Mouse (Mus musculus): Measurements from ENCODE around the gene Osbpl8. TPM values are rescaled to one million over a fixed set of nuclear protein-coding genes. Genes with fewer than 3 reads are reported as not detected.

The Osbpl8 gene
- polyA plus RNA-seq, 1 experiment: 16.4 TPM

DNA sequence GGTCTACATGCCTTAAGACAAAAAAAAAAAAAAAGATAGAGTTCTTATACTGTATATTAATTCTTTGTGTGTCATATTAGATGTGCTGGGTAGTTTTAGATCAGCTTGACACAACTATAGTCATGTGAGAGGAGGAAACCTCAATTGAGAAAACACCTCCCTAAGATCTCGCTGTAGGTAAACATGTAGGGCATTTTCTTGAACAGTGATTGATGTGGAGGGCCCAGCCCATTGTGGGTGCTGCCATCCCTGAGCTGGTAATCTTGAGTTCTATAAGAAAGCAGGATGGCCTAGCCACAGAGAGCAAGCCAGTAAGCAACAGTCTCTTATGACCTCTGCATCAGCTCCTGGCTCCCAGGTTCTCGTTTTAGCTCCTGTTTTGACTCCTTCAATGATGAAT lies 50.1 kb downstream of the Osbpl8 start:
- Histone ChIP-seq H3K27ac (ENCODE audit: insufficient read depth, low read length) (no peak overlapping the region), H3K27me3 (ENCODE audit: control insufficient read depth, insufficient read depth, low read length, poor library complexity, severe bottlenecking) (no peaks in the 10 kb centered on the region; the same call in 1 of the 2 replicates), H3K9ac (ENCODE audit: low read depth, poor library complexity, severe bottlenecking) (no peak overlapping the region), H3K9me3 (replicated peaks; ENCODE audit: control insufficient read depth, insufficient read depth, low read length, poor library complexity, severe bottlenecking) (no peaks in the 10 kb centered on the region), H3K4me3 (ENCODE audit: low read depth, low read length) (no peak overlapping the region), H3K36me3 (ENCODE audit: control insufficient read depth, insufficient read depth, low read length, poor library complexity, severe bottlenecking) (no peaks in the 10 kb centered on the region), H3K4me1 (ENCODE audit: control insufficient read depth, insufficient read depth, low read length) (no peaks in the 10 kb centered on the region)
- no peak for TF ChIP-seq EP300 (IDR thresholded peaks at IDR 0.05; ENCODE audit: insufficient read depth, low read depth, low read length)
- TF ChIP-seq CTCF (IDR thresholded peaks at IDR 0.05; ENCODE audit: low read depth, low read length): no peak
- TF ChIP-seq POLR2A (IDR thresholded peaks at IDR 0.05; ENCODE audit: insufficient read depth, low read length): no peak

- H3K4me3 ChIP-seq (ENCODE audit: low read depth, low read length): no peak overlapping the region
- no peak overlapping the region for H3K9ac ChIP-seq (ENCODE audit: low read depth, poor library complexity, severe bottlenecking)
- H3K27ac ChIP-seq (ENCODE audit: insufficient read depth, low read length): no peak overlapping the region
- H3K9me3 ChIP-seq (replicated peaks; ENCODE audit: control insufficient read depth, insufficient read depth, low read length, poor library complexity, severe bottlenecking): no peaks in the 10 kb centered on the region
- H3K36me3 ChIP-seq (ENCODE audit: control insufficient read depth, insufficient read depth, low read length, poor library complexity, severe bottlenecking): no peaks in the 10 kb centered on the region
- H3K27me3 ChIP-seq (ENCODE audit: control insufficient read depth, insufficient read depth, low read length, poor library complexity, severe bottlenecking): no peaks in the 10 kb centered on the region; the same call in 1 of the 2 replicates
- H3K4me1 ChIP-seq (ENCODE audit: control insufficient read depth, insufficient read depth, low read length): no peaks in the 10 kb centered on the region
- TF ChIP-seq CTCF (IDR thresholded peaks at IDR 0.05; ENCODE audit: low read depth, low read length) (no peak), EP300 (IDR thresholded peaks at IDR 0.05; ENCODE audit: insufficient read depth, low read depth, low read length) (no peak), POLR2A (IDR thresholded peaks at IDR 0.05; ENCODE audit: insufficient read depth, low read length) (no peak)
Observed at GRCm38 (mm10) chr10:111215572-111215971, 51.0 kb downstream of the Osbpl8 start.

DNA sequence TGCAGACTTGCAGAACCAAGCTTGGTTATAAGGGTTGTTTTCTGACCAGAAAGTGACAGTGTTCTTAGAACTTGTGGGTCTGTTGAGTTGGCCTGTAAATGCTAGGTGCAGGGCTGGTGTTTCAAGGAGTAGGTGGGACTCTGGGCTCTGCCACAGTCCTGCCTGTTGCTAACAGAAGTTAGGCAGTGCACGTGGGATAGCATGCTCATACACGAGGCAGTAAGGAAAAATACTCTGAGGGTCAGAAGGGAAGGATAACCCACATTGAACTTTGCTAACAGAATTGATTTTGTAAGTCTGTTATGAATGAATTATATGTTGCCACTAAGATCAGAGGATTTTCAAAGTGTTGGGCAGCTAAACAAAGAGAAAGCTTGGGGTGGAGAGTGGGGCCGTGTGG lies 51.6 kb downstream of the Osbpl8 start:
- H3K9ac ChIP-seq (ENCODE audit: low read depth, poor library complexity, severe bottlenecking): no peak overlapping the region
- H3K4me3 ChIP-seq (ENCODE audit: low read depth, low read length): no peak overlapping the region
- no peak overlapping the region for H3K27ac ChIP-seq (ENCODE audit: insufficient read depth, low read length)
- no peaks in the 10 kb centered on the region for H3K9me3 ChIP-seq (replicated peaks; ENCODE audit: control insufficient read depth, insufficient read depth, low read length, poor library complexity, severe bottlenecking)
- no peaks in the 10 kb centered on the region; the same call in 1 of the 2 replicates for H3K27me3 ChIP-seq (ENCODE audit: control insufficient read depth, insufficient read depth, low read length, poor library complexity, severe bottlenecking)
- H3K4me1 ChIP-seq (ENCODE audit: control insufficient read depth, insufficient read depth, low read length): no peaks in the 10 kb centered on the region
- TF ChIP-seq POLR2A (IDR thresholded peaks at IDR 0.05; ENCODE audit: insufficient read depth, low read length) (no peak), CTCF (IDR thresholded peaks at IDR 0.05; ENCODE audit: low read depth, low read length) (no peak), EP300 (IDR thresholded peaks at IDR 0.05; ENCODE audit: insufficient read depth, low read depth, low read length) (no peak)
- H3K36me3 ChIP-seq (ENCODE audit: control insufficient read depth, insufficient read depth, low read length, poor library complexity, severe bottlenecking): no peaks in the 10 kb centered on the region

DNA sequence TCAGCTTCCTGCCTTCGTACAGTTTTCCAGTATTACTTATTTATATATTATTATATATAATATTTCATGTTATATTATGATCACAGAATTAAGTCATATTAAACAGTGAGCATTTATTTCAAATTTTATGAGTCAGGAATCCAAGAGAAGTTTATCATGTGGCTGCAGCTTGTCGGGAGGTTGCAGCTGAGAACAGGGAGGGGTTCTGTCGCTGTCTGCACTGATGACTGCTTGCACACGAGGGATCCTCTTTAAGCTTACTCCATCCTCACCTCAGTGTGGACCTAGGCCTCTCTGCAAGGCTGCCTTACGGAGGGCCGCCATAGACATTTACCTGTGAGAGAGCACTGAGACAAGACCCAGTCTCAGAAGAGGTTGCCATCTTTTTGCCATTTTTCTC lies 58.0 kb downstream of the Osbpl8 start:
- no peak for TF ChIP-seq POLR2A (IDR thresholded peaks at IDR 0.05; ENCODE audit: insufficient read depth, low read length)
- no peak for TF ChIP-seq EP300 (IDR thresholded peaks at IDR 0.05; ENCODE audit: insufficient read depth, low read depth, low read length)
- TF ChIP-seq CTCF (IDR thresholded peaks at IDR 0.05; ENCODE audit: low read depth, low read length): no peak
- no peak overlapping the region for H3K4me3 ChIP-seq (ENCODE audit: low read depth, low read length)
- H3K36me3 ChIP-seq (ENCODE audit: control insufficient read depth, insufficient read depth, low read length, poor library complexity, severe bottlenecking): no peaks in the 10 kb centered on the region
- no peak overlapping the region for H3K27ac ChIP-seq (ENCODE audit: insufficient read depth, low read length)
- no peaks in the 10 kb centered on the region for H3K4me1 ChIP-seq (ENCODE audit: control insufficient read depth, insufficient read depth, low read length)
- H3K27me3 ChIP-seq (ENCODE audit: control insufficient read depth, insufficient read depth, low read length, poor library complexity, severe bottlenecking): no peaks in the 10 kb centered on the region
- H3K9me3 ChIP-seq (replicated peaks; ENCODE audit: control insufficient read depth, insufficient read depth, low read length, poor library complexity, severe bottlenecking): no peaks in the 10 kb centered on the region
- H3K9ac ChIP-seq (ENCODE audit: low read depth, poor library complexity, severe bottlenecking): no peak overlapping the region

DNA sequence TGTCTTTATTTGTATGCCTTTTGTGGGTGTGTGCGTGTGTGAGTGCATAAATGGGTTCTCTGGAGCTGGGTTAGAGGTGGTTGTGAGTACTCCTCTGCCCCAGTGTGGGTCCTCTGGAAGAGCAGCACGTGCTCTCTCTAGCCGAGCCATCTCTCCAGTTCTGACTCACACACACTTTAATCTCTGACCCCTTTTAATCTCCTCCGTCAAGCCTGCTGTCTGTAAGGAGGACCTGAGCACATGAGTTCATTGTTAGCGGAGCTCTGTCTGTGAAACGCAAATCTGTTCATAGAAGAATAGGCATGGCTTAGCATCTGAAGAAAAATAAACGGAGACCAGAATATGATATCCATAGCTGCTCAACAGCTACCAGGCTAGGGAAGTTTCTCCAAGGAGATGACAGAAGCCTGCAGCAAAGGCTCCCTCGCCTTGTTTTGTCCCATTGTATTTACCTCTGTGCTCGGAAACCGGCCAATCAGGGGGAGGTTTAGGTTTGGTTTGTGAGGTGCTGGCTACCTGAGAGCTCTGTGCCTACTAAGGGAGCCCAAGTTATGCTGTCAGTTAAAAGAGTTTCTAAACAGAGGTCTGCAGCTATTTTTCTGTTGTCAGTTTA lies 58.8 kb downstream of the Osbpl8 start:
- Histone ChIP-seq H3K27me3 (ENCODE audit: control insufficient read depth, insufficient read depth, low read length, poor library complexity, severe bottlenecking) (no peaks in the 10 kb centered on the region), H3K36me3 (ENCODE audit: control insufficient read depth, insufficient read depth, low read length, poor library complexity, severe bottlenecking) (no peaks in the 10 kb centered on the region), H3K9ac (ENCODE audit: low read depth, poor library complexity, severe bottlenecking) (no peak overlapping the region), H3K4me3 (ENCODE audit: low read depth, low read length) (no peak overlapping the region), H3K27ac (ENCODE audit: insufficient read depth, low read length) (no peak overlapping the region), H3K4me1 (ENCODE audit: control insufficient read depth, insufficient read depth, low read length) (no peaks in the 10 kb centered on the region), H3K9me3 (replicated peaks; ENCODE audit: control insufficient read depth, insufficient read depth, low read length, poor library complexity, severe bottlenecking) (no peaks in the 10 kb centered on the region)
- TF ChIP-seq CTCF (IDR thresholded peaks at IDR 0.05; ENCODE audit: low read depth, low read length): no peak
- no peak for TF ChIP-seq POLR2A (IDR thresholded peaks at IDR 0.05; ENCODE audit: insufficient read depth, low read length)
- TF ChIP-seq EP300 (IDR thresholded peaks at IDR 0.05; ENCODE audit: insufficient read depth, low read depth, low read length): no peak

DNA sequence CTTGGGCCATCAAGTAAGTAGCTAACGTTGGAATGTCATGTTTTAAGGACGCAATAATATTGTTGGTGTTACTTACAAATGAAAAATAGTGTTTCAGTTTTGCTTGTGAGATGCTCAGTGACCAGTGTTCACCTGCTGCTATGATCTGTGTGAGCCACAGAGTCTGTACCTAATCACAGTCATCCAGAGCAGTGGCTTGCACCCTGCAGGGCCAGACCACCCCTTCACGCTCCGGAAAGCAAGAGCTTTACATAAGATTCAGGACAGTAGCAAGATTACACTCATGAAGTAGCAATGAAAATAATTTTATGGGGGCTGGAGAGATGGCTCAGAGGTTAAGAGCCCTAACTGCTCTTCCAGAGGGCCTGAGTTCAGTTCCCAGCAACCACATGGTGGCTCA lies 60.1 kb downstream of the Osbpl8 start:
- no peaks in the 10 kb centered on the region for H3K9me3 ChIP-seq (replicated peaks; ENCODE audit: control insufficient read depth, insufficient read depth, low read length, poor library complexity, severe bottlenecking)
- no peak for TF ChIP-seq CTCF (IDR thresholded peaks at IDR 0.05; ENCODE audit: low read depth, low read length)
- TF ChIP-seq EP300 (IDR thresholded peaks at IDR 0.05; ENCODE audit: insufficient read depth, low read depth, low read length): no peak
- no peak for TF ChIP-seq POLR2A (IDR thresholded peaks at IDR 0.05; ENCODE audit: insufficient read depth, low read length)
- no peaks in the 10 kb centered on the region for H3K36me3 ChIP-seq (ENCODE audit: control insufficient read depth, insufficient read depth, low read length, poor library complexity, severe bottlenecking)

More for the DNA sequence above, 60.1 kb downstream of the Osbpl8 start:
- Histone ChIP-seq H3K4me3 (ENCODE audit: low read depth, low read length) (no peak overlapping the region), H3K27me3 (ENCODE audit: control insufficient read depth, insufficient read depth, low read length, poor library complexity, severe bottlenecking) (no peaks in the 10 kb centered on the region), H3K9ac (ENCODE audit: low read depth, poor library complexity, severe bottlenecking) (no peak overlapping the region), H3K27ac (ENCODE audit: insufficient read depth, low read length) (no peak overlapping the region), H3K4me1 (ENCODE audit: control insufficient read depth, insufficient read depth, low read length) (no peaks in the 10 kb centered on the region)
